Mouse (Mus musculus) neural tube, embryonic 11.5 days (tissue): ENCODE data around the gene Tbc1d16. TPM values are rescaled to one million over a fixed set of nuclear protein-coding genes. Genes with fewer than 3 reads are reported as not detected.
"Not testable (repeated sequence)": the region's sequence is repeated elsewhere in the genome, so short reads cannot be mapped to it uniquely, and the experiment has no call there.

Source experiments
- ATAC-seq: fragments of 200-750 bp; cut with Nextera tagmentation; 2 replicates; pipeline ENCODE4 v1.8.0; 2017; ENCODE audit warnings: moderate number of reproducible peaks, mild to moderate bottlenecking, moderate TSS enrichment, moderate library complexity; ENCODE audit not compliant: insufficient read depth, low FRiP score, low TSS enrichment
- DNase-seq: peaks from one replicate; pipeline ENCODE4 v3.0.0-alpha.2; 2015; ENCODE audit warnings: low spot score
- H3K27ac ChIP-seq: fragments of 300-500 bp; sonication (generic); 2 replicates; pipeline ENCODE4 v1.5.1; 2014; ENCODE audit warnings: low read depth, mild to moderate bottlenecking, low read length
- H3K27me3 ChIP-seq: fragments of 300-500 bp; sonication (generic); 2 replicates; pipeline ENCODE4 v1.6.1; 2014; ENCODE audit warnings: mild to moderate bottlenecking, low read length, mixed read lengths; ENCODE audit not compliant: control insufficient read depth, insufficient read depth
- H3K36me3 ChIP-seq: fragments of 300-500 bp; sonication (generic); 2 replicates; pipeline ENCODE4 v1.6.1; 2014; ENCODE audit warnings: mild to moderate bottlenecking, low read length, moderate library complexity, mixed read lengths; ENCODE audit not compliant: control insufficient read depth, insufficient read depth
- H3K4me1 ChIP-seq: fragments of 300-500 bp; sonication (generic); 2 replicates; pipeline ENCODE4 v1.6.1; 2014; ENCODE audit warnings: low read length, mixed read lengths; ENCODE audit not compliant: control insufficient read depth, insufficient read depth
- H3K4me2 ChIP-seq: fragments of 300-500 bp; sonication (generic); 2 replicates; pipeline ENCODE4 v1.6.1; 2014; ENCODE audit warnings: low read depth, mild to moderate bottlenecking, moderate library complexity
- H3K4me3 ChIP-seq: fragments of 300-500 bp; sonication (generic); 2 replicates; pipeline ENCODE4 v1.5.1; 2014; ENCODE audit warnings: low read depth, low read length
- H3K9ac ChIP-seq: fragments of 300-500 bp; sonication (generic); 2 replicates; pipeline ENCODE4 v1.6.1; 2014; ENCODE audit warnings: mild to moderate bottlenecking, low read length
- H3K9me3 ChIP-seq: fragments of 300-500 bp; sonication (generic); 2 replicates; pipeline ENCODE4 v1.6.1; 2016; ENCODE audit warnings: low read length; ENCODE audit not compliant: control insufficient read depth
- WGBS: fragments of 180-500 bp; shearing (Covaris S2); extraction: QIAGEN DNeasy Blood & Tissue Kit; methylation state at CpG from one replicate; pipeline ENCODE4 v1.1.7; 2014; 5-methylcytosine and 5-hydroxymethylcytosine counted together
- polyA plus RNA-seq: library from polyadenylated mRNA; unstranded; fragments of >200 nt; fragmentation: Nextera tagmentation; extraction: Ambion mirVana; gene quantifications from 2 replicates; pipeline ENCODE4 v1.2.1, GENCODE M21; 2014

The Tbc1d16 gene
- polyA plus RNA-seq = 15.2 and 16.8 TPM in 2 replicates

DNA sequence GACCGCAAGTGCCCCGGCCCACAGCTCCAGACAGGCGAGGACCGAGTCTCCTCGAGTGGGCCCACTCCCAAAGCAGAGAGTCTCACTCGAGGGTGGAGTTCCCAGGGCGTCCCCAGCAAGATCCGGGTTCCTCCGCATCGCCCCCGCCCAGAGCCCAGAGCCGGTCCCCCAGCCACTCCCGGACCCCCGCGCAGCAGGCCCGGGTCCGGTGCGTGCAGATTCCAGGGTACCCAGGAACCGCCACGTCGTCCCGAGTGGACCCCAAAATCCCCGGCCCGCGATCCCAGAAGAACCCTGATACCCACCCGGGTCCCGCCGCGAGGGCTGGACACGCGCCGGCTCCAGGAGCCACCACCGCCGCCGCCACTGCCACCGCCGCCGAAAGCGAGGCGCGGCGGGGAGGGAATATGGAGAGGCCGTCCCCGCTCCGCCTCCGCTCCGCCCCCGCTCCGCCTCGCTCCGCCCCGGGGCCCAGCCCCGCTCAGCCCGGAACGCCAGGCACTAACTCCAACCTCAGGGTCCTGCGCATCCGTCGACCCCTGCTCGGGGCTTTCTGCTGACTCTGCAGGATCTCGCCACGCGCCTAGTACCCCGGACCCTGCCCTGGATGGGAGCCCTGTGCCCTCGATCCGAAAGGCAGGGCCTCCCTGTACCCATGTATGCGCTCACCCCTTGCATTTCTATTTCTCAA, at the start of gene Tbc1d16, which contains the start of gene Ccdc40:
Gene Tbc1d16, minus strand, starts transcription at position 409 of the 691 bp plus-strand sequence.
Gene Ccdc40, plus strand, starts transcription at position 482 of the 691 bp plus-strand sequence.
- peaks cover 28% of the 10 kb centered on the region for H3K4me1 ChIP-seq

DNA sequence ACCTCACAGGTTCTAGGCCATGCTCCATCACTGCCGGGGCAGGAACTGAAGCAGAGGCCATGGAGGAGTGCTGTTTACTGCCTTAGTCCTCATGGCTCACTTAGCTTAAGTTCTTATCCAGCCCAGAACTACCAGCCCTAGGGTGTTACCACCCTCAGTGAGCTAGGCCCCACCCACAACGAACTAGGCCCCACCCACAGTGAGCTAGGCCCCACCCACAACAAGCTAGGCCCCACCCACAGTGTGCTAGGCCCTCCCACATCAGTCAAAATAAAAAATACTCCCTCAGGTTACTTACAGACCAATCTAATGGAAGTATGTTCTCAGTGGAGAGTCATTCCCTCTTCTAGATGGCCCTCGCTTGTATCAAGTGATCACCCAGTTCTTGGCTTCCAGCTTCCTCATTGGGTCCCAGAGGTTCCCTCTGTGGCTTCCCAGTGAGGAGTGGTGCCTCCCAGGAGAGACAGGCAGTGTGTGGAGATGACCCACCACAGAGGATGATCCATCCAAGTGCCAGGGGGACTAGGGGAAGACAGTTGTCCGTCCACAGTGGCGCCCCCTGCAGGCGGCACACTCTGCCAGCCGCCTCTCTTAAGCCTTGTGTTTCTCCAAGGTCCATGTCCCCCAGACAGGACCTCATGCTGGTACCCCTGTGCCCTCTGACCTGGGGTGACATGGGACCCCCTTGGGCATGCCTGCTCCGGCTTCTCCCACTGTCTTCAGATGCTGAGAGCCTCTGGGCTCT, 45.1 kb upstream of the Tbc1d16 start:
- Histone ChIP-seq H3K27me3 (no peaks in the 10 kb centered on the region), H3K4me2 (no peak overlapping the region), H3K27ac (no peak overlapping the region), H3K36me3 (no peaks in the 10 kb centered on the region; the same call in none of the 2 replicates), H3K9me3 (no peaks in the 10 kb centered on the region), H3K4me3 (no peak overlapping the region), H3K9ac (no peak overlapping the region), H3K4me1 (0 out of 2 replicates have a peak, but pooled peaks cover under 1% of the 10 kb centered on the region)
- ATAC-seq (no peak), DNase-seq (no peak)
- WGBS = 86% methylated on average over 8 of the region's 8 CpGs

More for the DNA sequence above, at the start of gene Tbc1d16, which contains the start of gene Ccdc40:
- peak; percentile 86 for ATAC-seq
- peak within 1 kb of the TSS; percentile 89 for H3K27ac ChIP-seq
- no peaks in the 10 kb centered on the region for H3K9me3 ChIP-seq
- peak within 1 kb of the TSS; percentile 97 for H3K4me2 ChIP-seq
- H3K27me3 ChIP-seq = no peaks in the 10 kb centered on the region
- H3K36me3 ChIP-seq = no peaks in the 10 kb centered on the region
- peak within 1 kb of the TSS; percentile 88 for H3K9ac ChIP-seq
- WGBS = under 1% methylated on average over 38 of the region's 66 CpGs
- DNase-seq = peak; percentile 92
- H3K4me3 ChIP-seq = peak within 1 kb of the TSS; percentile 80

DNA sequence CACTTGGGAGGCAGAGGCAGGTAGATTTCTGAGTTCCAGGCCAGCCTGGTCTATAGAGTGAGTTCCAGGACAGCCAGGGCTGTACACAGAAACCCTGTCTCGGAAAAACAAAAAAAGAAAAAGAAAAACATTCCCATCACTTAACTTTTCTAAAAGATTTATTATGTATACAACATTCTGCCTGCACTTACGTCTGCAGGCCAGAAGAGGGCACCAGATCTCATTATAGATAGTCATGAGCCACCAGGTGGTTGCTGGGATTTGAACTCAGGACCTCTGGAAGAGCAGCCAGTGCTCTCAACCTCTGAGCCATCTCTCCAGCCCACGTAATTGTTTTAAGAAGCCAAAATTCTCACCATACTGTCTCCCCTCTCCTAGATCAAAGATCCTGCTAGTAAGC, 44.2 kb upstream of the Tbc1d16 start:
- H3K9ac ChIP-seq, H3K27me3 ChIP-seq, H3K27ac ChIP-seq, H3K36me3 ChIP-seq, H3K4me1 ChIP-seq, ATAC-seq, H3K4me3 ChIP-seq, DNase-seq, H3K4me2 ChIP-seq, H3K9me3 ChIP-seq: not testable (repeated sequence)
- WGBS = 67% methylated on average over 3 of the region's 3 CpGs

DNA sequence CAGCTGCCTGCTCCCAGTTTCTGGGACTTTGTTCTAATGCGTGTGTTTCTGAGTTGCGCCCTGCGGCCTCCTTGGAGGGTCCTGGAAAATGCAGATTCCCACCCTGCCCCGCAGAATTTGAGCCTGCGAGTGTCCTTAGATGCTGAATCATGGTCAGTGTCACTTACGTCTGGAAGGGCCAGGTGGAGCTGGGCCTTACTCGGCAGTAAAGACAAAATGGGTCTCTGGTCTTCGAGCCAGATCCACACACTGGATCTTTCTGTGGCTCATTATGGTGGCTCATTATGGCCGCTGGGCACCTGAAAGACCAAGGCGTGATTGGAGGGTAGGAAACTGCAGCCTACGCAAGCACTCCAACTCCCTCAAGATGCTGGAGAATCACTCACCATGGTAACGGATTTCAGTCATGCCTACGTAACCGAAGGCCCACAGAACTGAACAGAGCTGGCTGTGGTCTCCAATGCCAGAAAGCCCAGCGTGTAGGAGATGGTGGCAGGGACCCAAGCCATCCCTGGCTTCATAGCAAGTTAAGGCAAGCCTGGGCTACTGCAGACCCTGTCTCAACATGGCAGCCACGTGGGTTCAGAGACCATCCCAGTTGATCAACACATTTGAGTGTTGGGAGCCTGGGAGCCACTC, 40.4 kb upstream of the Tbc1d16 start:
- Histone ChIP-seq H3K4me3 (peak overlapping the region; percentile 51), H3K27ac (no peak overlapping the region), H3K36me3 (no peaks in the 10 kb centered on the region), H3K9me3 (no peaks in the 10 kb centered on the region), H3K9ac (peak overlapping the region; percentile 53), H3K4me1 (0 out of 2 replicates have a peak, but pooled peaks cover 3% of the 10 kb centered on the region), H3K27me3 (no peaks in the 10 kb centered on the region), H3K4me2 (peak overlapping the region; percentile 87)
- DNase-seq (no peak), ATAC-seq (no peak)
- WGBS = 86% methylated on average over 16 of the region's 16 CpGs

DNA sequence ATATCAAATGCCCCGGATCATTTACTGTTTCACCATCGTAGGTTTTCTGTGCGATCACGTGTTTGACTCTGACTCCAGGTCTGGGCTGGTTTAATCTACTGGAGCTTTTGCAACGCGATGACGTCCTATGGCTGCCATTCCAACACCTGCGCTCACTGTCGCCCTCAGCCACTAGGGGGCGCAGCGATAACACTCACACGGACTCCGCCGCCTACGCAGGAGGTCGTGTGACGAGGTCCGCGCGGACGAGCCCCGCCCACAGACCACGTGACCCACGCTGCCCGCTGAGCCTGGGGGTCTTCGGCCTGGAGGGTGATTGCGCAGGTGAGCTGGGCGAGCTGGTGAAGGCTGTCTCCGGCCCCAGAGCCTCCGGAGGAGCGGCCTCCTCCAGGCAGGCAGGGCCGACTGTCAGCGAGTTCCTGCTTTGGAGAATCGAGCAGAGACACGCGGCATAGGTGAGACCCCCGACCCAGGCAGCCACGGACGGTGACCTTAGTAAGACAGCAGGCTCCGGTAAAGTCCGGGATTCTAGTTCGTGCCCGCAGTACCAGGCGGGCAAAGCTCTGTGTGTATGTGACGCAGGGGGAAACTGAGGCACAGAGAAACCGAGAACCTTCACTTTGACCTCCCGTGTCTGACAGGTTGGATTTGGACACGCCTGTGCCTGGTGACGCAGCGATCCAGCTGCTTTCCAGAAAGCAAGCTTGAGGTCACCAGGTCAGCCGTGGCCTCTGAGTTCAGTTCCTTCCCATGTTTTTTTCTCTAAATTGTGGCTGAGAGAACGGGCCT, 39.7 kb upstream of the Tbc1d16 start, which contains the start of gene Gaa:
Gene Gaa, plus strand, starts transcription at position 120 of the 789 bp plus-strand sequence.
- Histone ChIP-seq H3K27ac (no peak within 1 kb of the TSS), H3K4me2 (peak within 1 kb of the TSS; percentile 87), H3K9ac (peak within 1 kb of the TSS; percentile 53), H3K27me3 (no peaks in the 10 kb centered on the region), H3K36me3 (no peaks in the 10 kb centered on the region), H3K4me3 (peak within 1 kb of the TSS; percentile 51), H3K9me3 (no peaks in the 10 kb centered on the region), H3K4me1 (0 out of 2 replicates have a peak, but pooled peaks cover 3% of the 10 kb centered on the region)
- ATAC-seq = peak; percentile 76; the same call in 1 of the 2 replicates
- peak; percentile 96 for DNase-seq
- 6% methylated on average over 52 of the region's 52 CpGs for WGBS

DNA sequence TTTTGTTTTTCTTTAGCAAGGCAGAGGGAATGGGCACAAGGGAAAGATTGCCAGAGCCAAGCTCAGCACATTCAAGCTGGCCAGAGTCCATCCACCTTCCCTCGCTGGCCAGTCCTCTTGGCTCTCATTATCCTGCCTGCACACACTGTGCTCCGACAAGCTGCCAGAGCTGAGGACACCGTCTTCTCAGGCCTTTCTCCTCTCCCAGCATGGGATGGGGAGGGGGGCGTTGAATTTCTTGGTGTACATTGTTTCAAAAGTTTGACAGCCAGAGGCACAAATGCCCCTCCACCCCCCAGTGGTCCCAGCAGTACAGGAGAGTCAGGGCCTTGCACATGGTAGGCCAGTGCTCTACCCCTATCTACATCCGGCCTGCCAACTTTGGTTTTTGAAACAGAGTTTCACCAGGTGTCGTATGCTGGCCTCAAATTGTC, 39.0 kb upstream of the Tbc1d16 start:
- H3K4me3 ChIP-seq = no peak overlapping the region
- peak overlapping the region; percentile 87; the same call in 1 of the 2 replicates for H3K4me2 ChIP-seq
- ATAC-seq (peak; percentile 41; the same call in 1 of the 2 replicates), DNase-seq (no peak)
- H3K9ac ChIP-seq = no peak overlapping the region
- 58% methylated on average over 6 of the region's 6 CpGs for WGBS
- H3K27ac ChIP-seq = no peak overlapping the region
- 0 out of 2 replicates have a peak, but pooled peaks cover 3% of the 10 kb centered on the region for H3K4me1 ChIP-seq
- H3K36me3 ChIP-seq = no peaks in the 10 kb centered on the region
- H3K27me3 ChIP-seq = no peaks in the 10 kb centered on the region
- no peaks in the 10 kb centered on the region for H3K9me3 ChIP-seq

DNA sequence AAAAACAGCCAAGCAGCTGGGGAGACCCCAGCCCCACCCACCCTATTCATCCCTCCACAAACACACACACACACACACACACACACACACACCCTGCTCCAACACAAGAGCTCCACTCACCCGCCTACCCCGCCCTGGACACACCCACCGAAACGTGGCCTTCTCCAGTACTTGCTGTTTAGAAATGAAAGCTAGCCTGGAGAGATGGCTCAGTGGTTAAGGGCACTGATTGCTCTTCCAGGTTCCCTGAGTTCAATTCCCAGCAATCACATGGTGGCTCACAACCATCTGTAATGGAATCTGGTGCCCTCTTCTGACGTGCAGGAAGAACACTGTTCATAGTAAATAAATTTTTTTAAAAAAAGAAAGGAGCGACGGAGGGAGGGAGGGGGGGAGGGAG, 37.5 kb upstream of the Tbc1d16 start:
- Histone ChIP-seq H3K4me2 (no peak overlapping the region), H3K9ac (no peak overlapping the region), H3K9me3 (no peaks in the 10 kb centered on the region), H3K27ac (no peak overlapping the region), H3K4me3 (no peak overlapping the region), H3K4me1 (0 out of 2 replicates have a peak, but pooled peaks cover 3% of the 10 kb centered on the region), H3K27me3 (no peaks in the 10 kb centered on the region), H3K36me3 (no peaks in the 10 kb centered on the region)
- DNase-seq = no peak
- no peak for ATAC-seq
- 83% methylated on average over 7 of the region's 7 CpGs for WGBS

DNA sequence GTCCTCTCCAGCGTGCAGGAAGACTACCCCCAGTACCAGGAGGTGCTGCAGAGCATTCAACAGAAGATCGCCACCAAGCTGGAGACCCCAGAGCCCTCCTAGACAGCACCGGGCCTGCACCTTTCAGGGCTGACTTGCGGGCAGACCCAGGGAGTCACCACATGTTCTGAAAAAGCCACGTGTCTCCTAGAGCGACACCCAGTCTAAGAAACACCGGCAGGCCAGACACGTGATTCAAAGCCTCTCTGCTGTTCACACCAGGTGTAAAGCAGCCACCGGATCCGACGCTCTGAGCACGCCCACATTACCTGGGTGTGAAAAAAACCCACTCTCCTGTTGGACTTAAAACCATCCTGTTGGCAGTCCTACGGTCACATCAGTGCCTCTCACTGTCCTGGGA, 36.1 kb upstream of the Tbc1d16 start:
- no peak overlapping the region for H3K9ac ChIP-seq
- no peak overlapping the region for H3K4me2 ChIP-seq
- H3K27ac ChIP-seq = no peak overlapping the region
- H3K9me3 ChIP-seq = no peaks in the 10 kb centered on the region
- H3K27me3 ChIP-seq = no peaks in the 10 kb centered on the region
- 0 out of 2 replicates have a peak, but pooled peaks cover 3% of the 10 kb centered on the region for H3K4me1 ChIP-seq
- ATAC-seq = no peak
- H3K36me3 ChIP-seq = no peaks in the 10 kb centered on the region
- no peak for DNase-seq
- no peak overlapping the region for H3K4me3 ChIP-seq
- WGBS = 92% methylated on average over 13 of the region's 13 CpGs
